Mouse (Mus musculus) midbrain, embryonic 13.5 days (tissue): ENCODE measurements around the gene Inka1. TPM values are rescaled to one million over a fixed set of nuclear protein-coding genes. Genes with fewer than 3 reads are reported as not detected.

ENCODE experiments used
- ATAC-seq: fragments of 200-750 bp; cut with Nextera tagmentation; 2 replicates; pipeline ENCODE4 v1.8.0; 2017; ENCODE audit warnings: mild to moderate bottlenecking, moderate TSS enrichment, moderate library complexity
- H3K27ac ChIP-seq: fragments of 300-500 bp; sonication (generic); 2 replicates; pipeline ENCODE4 v1.5.1; 2015; ENCODE audit warnings: inconsistent platforms, mild to moderate bottlenecking, moderate library complexity
- H3K27me3 ChIP-seq: fragments of 300-500 bp; sonication (generic); 2 replicates; pipeline ENCODE4 v1.6.1; 2015; ENCODE audit warnings: mild to moderate bottlenecking, inconsistent platforms
- H3K36me3 ChIP-seq: fragments of 300-500 bp; sonication (generic); 2 replicates; pipeline ENCODE4 v1.6.1; 2015; ENCODE audit warnings: mild to moderate bottlenecking, inconsistent platforms
- H3K4me1 ChIP-seq: fragments of 300-500 bp; sonication (generic); replicated peaks from 2 replicates; pipeline ENCODE4 v1.6.1; 2015; ENCODE audit warnings: inconsistent platforms
- H3K4me2 ChIP-seq: fragments of 300-500 bp; sonication (generic); replicated peaks from 2 replicates; pipeline ENCODE4 v1.6.1; 2015; ENCODE audit warnings: moderate library complexity, mild to moderate bottlenecking, inconsistent platforms
- H3K4me3 ChIP-seq: fragments of 300-500 bp; sonication (generic); replicated peaks from 2 replicates; pipeline ENCODE4 v1.5.1; 2015; ENCODE audit warnings: mild to moderate bottlenecking, inconsistent platforms
- H3K9ac ChIP-seq: fragments of 300-500 bp; sonication (generic); replicated peaks from 2 replicates; pipeline ENCODE4 v1.6.1; 2015; ENCODE audit warnings: mild to moderate bottlenecking, inconsistent platforms
- H3K9me3 ChIP-seq: fragments of 300-500 bp; sonication (generic); 2 replicates; pipeline ENCODE4 v1.6.1; 2016; ENCODE audit warnings: mild to moderate bottlenecking, inconsistent platforms
- WGBS: fragments of 180-500 bp; shearing (Covaris S2); methylation state at CpG from one replicate; pipeline ENCODE4 v1.1.7; 2015; 5-methylcytosine and 5-hydroxymethylcytosine counted together
- polyA plus RNA-seq: library from polyadenylated mRNA; unstranded; fragments of >200 nt; fragmentation: Nextera tagmentation; extraction: Ambion mirVana; gene quantifications from 2 replicates; pipeline ENCODE4 v1.2.1, GENCODE M21; 2015

Inka1 gene
- polyA plus RNA-seq, 1 experiment from 2014 or later, result 13.5 TPM

DNA sequence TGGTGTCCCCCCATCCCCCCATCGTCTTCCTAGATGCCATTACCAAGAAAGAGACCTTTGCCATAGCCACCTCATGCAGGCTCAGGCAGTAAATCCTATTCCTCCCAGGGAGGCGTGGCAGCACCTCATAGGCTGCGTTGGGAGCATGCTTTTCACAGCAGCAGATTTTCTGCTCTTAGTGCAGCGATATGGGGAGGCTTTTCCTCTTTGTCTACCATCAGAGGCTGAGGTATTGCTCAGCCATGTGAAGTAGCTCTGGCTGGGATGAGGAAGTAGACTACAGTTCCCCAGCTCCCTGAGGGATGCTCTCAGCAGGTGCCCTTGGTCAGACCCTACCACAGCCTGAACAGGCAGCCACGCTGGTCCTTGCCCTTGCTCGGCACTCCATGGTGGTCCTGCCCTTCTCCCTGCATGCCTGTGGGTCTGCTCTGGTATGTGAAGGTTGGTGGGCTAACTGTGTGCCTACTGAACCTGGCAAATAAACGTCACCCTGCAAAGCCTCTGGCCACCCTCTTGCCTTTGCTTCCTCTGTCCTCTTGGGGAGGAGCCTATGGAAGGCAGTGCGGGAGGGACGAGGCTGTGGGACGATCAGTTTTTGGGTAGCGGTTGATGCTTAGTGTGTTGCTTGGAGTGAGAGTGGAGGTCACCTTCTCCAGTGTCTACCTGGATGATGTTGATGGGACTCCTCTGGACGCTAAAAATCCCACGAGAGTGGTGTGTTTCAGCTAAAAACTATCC lies 36.3 kb downstream of the Inka1 start:
- Histone ChIP-seq H3K4me2 (no peak overlapping the region), H3K36me3 (no peaks in the 10 kb centered on the region), H3K4me1 (peaks cover 16% of the 10 kb centered on the region), H3K4me3 (no peak overlapping the region), H3K27ac (no peak overlapping the region), H3K9me3 (no peaks in the 10 kb centered on the region), H3K9ac (no peak overlapping the region), H3K27me3 (no peaks in the 10 kb centered on the region)
- WGBS, result 83% methylated on average over 13 of the region's 13 CpGs
- no peak for ATAC-seq

- Histone ChIP-seq H3K9me3 (no peaks in the 10 kb centered on the region), H3K9ac (no peak overlapping the region), H3K4me1 (peaks cover 16% of the 10 kb centered on the region), H3K27ac (no peak overlapping the region), H3K27me3 (no peaks in the 10 kb centered on the region), H3K36me3 (no peaks in the 10 kb centered on the region), H3K4me3 (no peak overlapping the region), H3K4me2 (no peak overlapping the region)
- 92% methylated on average over 31 of the region's 31 CpGs for WGBS
- no peak for ATAC-seq
Measured at GRCm38 (mm10) chr9:107947241-107948194, 38.2 kb downstream of the Inka1 start.

- H3K4me2 ChIP-seq, result peak overlapping the region; percentile 87
- H3K9ac ChIP-seq, result peak overlapping the region; percentile 66
- 0 out of 2 replicates have a peak overlapping the region, but pooled peaks have one; percentile 16 for H3K27ac ChIP-seq
- H3K9me3 ChIP-seq, result no peaks in the 10 kb centered on the region
- H3K27me3 ChIP-seq, result peaks cover 10% of the 10 kb centered on the region
- peaks cover 29% of the 10 kb centered on the region for H3K4me1 ChIP-seq
- no peaks in the 10 kb centered on the region for H3K36me3 ChIP-seq
- peak; percentile 28; the same call in 1 of the 2 replicates for ATAC-seq
- peak overlapping the region; percentile 51 for H3K4me3 ChIP-seq
- 2% methylated on average over 3 of the region's 3 CpGs for WGBS
Measured at GRCm38 (mm10) chr9:107936831-107937230, 48.8 kb downstream of the Inka1 start.

GRCm38 (mm10) chr9:107936215-107936822 lies 49.4 kb downstream of the Inka1 start:
- peak; percentile 65 for ATAC-seq
- Histone ChIP-seq H3K4me1 (peaks cover 29% of the 10 kb centered on the region), H3K27me3 (peaks cover 10% of the 10 kb centered on the region), H3K4me2 (peak overlapping the region; percentile 87), H3K9ac (peak overlapping the region; percentile 66), H3K4me3 (peak overlapping the region; percentile 51), H3K36me3 (no peaks in the 10 kb centered on the region), H3K9me3 (no peaks in the 10 kb centered on the region), H3K27ac (no peak overlapping the region)
- WGBS, result under 1% methylated on average over 29 of the region's 29 CpGs

GRCm38 (mm10) chr9:107935790-107936214 lies 49.9 kb downstream of the Inka1 start:
- Histone ChIP-seq H3K4me3 (peak overlapping the region; percentile 51), H3K27me3 (peaks cover 10% of the 10 kb centered on the region), H3K9me3 (no peaks in the 10 kb centered on the region), H3K9ac (peak overlapping the region; percentile 66), H3K36me3 (no peaks in the 10 kb centered on the region), H3K4me1 (peaks cover 29% of the 10 kb centered on the region), H3K27ac (no peak overlapping the region), H3K4me2 (peak overlapping the region; percentile 87)
- 1% methylated on average over 41 of the region's 41 CpGs for WGBS
- ATAC-seq, result peak; percentile 66

DNA sequence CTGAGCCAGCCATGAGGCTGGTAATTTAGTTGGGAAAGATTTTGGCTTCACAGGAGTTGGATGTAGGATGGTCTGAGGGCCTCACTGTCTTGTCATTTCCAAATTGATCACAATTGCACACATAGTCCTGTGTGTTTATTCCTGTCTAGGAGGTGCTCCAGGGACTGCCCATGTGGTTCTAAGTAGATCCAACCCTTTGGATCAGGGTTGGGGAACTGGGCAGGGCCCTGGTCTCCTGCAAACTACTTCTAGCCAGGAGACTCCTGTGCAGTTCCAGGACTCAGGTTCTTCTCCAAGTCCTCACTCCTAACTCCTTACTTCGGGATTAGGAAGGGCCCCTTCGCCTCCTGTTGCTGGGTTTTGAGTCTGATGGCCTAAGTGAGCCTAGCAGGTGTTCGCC lies 50.3 kb downstream of the Inka1 start, which contains the start of gene Camkv:
Gene Camkv (plus strand): TSS at position 301 of the 400 bp plus-strand sequence.
- whole genome bisulfite sequencing, result 11% methylated on average over 3 of the region's 3 CpGs
- Histone ChIP-seq H3K9me3 (no peaks in the 10 kb centered on the region), H3K36me3 (no peaks in the 10 kb centered on the region), H3K4me3 (peak within 1 kb of the TSS; percentile 51), H3K27ac (no peak within 1 kb of the TSS), H3K4me2 (peak within 1 kb of the TSS; percentile 87), H3K9ac (peak within 1 kb of the TSS; percentile 66), H3K4me1 (peaks cover 29% of the 10 kb centered on the region), H3K27me3 (peaks cover 10% of the 10 kb centered on the region)
- ATAC-seq, result no peak

Other genes with a start within 250 kb of the Inka1 start
- 282 and 315 TPM in 2 replicates for gene Rbm5, start 214.9 kb downstream of the Inka1 start, polyA plus RNA-seq
- 126 and 132 TPM in 2 replicates for gene Rbm6, start 112.6 kb downstream of the Inka1 start, polyA plus RNA-seq
- gene Mon1a, start 97.7 kb downstream of the Inka1 start, polyA plus RNA-seq, result 21.5 and 23.8 TPM in 2 replicates
- gene Mst1r, start 79.0 kb downstream of the Inka1 start, polyA plus RNA-seq, result 1.2 and 2.3 TPM in 2 replicates
- not detected in 2 replicates for gene Actl11, start 57.4 kb downstream of the Inka1 start, polyA plus RNA-seq
- gene Camkv, start 50.2 kb downstream of the Inka1 start, polyA plus RNA-seq, result 18.9 and 19.9 TPM in 2 replicates
- gene Traip, start 35.7 kb downstream of the Inka1 start, polyA plus RNA-seq, result 15.0 and 15.1 TPM in 2 replicates
- 3.5 and 4.7 TPM in 2 replicates for gene Uba7, start 10.4 kb downstream of the Inka1 start, polyA plus RNA-seq
- 0.66 and 1.3 TPM in 2 replicates for gene Gm20661, start 2.8 kb downstream of the Inka1 start, polyA plus RNA-seq
- gene Cdhr4, start 6.6 kb upstream of the Inka1 start, polyA plus RNA-seq, result 1.7 and 1.8 TPM in 2 replicates
- gene Gm20662, start 10.5 kb upstream of the Inka1 start, polyA plus RNA-seq, result 0.36 and 0.95 TPM in 2 replicates
- gene Ip6k1, start 16.6 kb upstream of the Inka1 start, polyA plus RNA-seq, result 97.2 and 107 TPM in 2 replicates
- 18.1 and 18.5 TPM in 2 replicates for gene Gmppb, start 63.4 kb upstream of the Inka1 start, polyA plus RNA-seq
- 3.0 and 3.3 TPM in 2 replicates for gene Amigo3, start 67.3 kb upstream of the Inka1 start, polyA plus RNA-seq
- gene Mst1, start 94.6 kb upstream of the Inka1 start, polyA plus RNA-seq, result 0.11 and 0.23 TPM in 2 replicates
- 46.2 and 55.6 TPM in 2 replicates for gene Rnf123, start 97.5 kb upstream of the Inka1 start, polyA plus RNA-seq
- 56.3 and 62.5 TPM in 2 replicates for gene Apeh, start 108.7 kb upstream of the Inka1 start, polyA plus RNA-seq
- gene Bsn, start 204.5 kb upstream of the Inka1 start, polyA plus RNA-seq, result 7.1 and 8.0 TPM in 2 replicates